Mouse (Mus musculus): Measurements from ENCODE around the gene Cfap77.

DNA sequence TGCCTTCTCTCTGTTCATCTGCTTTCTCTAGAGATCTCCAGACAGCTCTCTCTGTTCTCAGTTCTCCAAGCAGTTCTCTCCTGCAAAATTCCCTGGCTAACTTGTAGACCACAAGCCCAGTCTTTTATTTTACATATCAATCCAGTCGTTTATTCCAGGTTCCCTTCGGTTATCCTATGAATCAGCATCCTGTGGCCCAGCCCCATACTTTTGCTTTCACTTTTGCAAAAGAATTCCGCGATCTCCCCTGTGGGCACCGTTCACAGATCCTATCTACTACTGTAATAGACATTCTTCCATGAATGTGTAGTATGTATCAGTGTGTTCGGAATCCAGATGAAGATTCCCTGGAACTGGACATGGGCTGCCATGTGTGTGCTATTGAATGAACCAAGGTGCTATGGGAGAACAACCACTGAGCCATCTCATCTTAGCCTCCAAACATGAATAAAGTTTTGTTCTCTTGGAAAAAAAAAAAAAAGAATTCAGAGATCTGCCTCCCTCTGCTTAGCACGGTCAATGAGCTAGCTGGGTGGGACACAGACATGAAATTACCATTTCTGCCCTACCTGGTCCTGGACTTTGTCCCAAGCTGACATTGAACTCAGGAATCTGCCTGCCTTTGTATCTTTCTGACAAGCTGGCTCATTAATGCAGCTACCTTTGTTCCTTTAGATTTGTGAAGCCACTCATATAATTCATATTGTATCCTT, 46.1 kb upstream of the Cfap77 start:
- TF ChIP-seq CTCF (IDR thresholded peaks at IDR 0.05; ENCODE audit: low read depth, low read length): no peak
- no peak for TF ChIP-seq POLR2A (IDR thresholded peaks at IDR 0.05; ENCODE audit: borderline replicate concordance, low read depth, low read length)
